ENCODE assay signal across 14 mouse cellular contexts in genomic region chr9:98261461-98262011, GRCm38 (mm10). TPM values are rescaled to one million over a fixed set of nuclear protein-coding genes. Genes with fewer than 3 reads are reported as not detected.
DNase-seq lines count a peak whose midpoint lies in the region; ATAC-seq lines count a peak whose summit lies in the region.
"Had no signal": no experiment of that assay in that cellular context is flagged by ENCODE, and none has a peak within 500 bp of the region (broad histone marks: within the 10 kb centered on the region; RNA-seq: fewer than 3 reads in every experiment).

No protein-coding gene starts in this region.

- peak; percentile 22 for DNase-seq in neural tube, embryonic 10.5 days (ENCODE audit: extremely low spot score, low spot score)
- peak; percentile 27 for DNase-seq in kidney, postnatal 10 days
- DNase-seq in left cerebral cortex, postnatal 4 days, result no peak
- DNase-seq in heart, postnatal 4 days, result no peak
- DNase-seq: gastrocnemius, postnatal 10 days had no signal

- H3K27ac ChIP-seq in neural tube, embryonic 15.5 days (replicated peaks), result no peak overlapping the region
- no peak overlapping the region for H3K27ac ChIP-seq in embryonic facial prominence, embryonic 12.5 days
- H3K27ac ChIP-seq in stomach, embryonic 15.5 days, result no peak overlapping the region
- H3K27ac ChIP-seq in forebrain, embryonic 16.5 days (ENCODE audit: low read length), result no peak overlapping the region
- H3K27ac ChIP-seq: midbrain, embryonic 12.5 days had no signal

- H3K4me1 ChIP-seq in neural tube, embryonic 15.5 days, result no peaks in the 10 kb centered on the region
- no peaks in the 10 kb centered on the region for H3K4me1 ChIP-seq in embryonic facial prominence, embryonic 12.5 days
- no peaks in the 10 kb centered on the region for H3K4me1 ChIP-seq in stomach, embryonic 15.5 days
- H3K4me1 ChIP-seq in forebrain, embryonic 16.5 days (replicated peaks; ENCODE audit: control insufficient read depth, insufficient read depth, low read length), result 0 out of 2 replicates have a peak, but pooled peaks cover 6% of the 10 kb centered on the region
- H3K4me1 ChIP-seq: midbrain, embryonic 12.5 days had no signal

- no peak overlapping the region for H3K4me3 ChIP-seq in neural tube, embryonic 15.5 days (replicated peaks)
- no peak overlapping the region for H3K4me3 ChIP-seq in embryonic facial prominence, embryonic 12.5 days
- H3K4me3 ChIP-seq in stomach, embryonic 15.5 days (replicated peaks), result no peak overlapping the region
- H3K4me3 ChIP-seq in forebrain, embryonic 16.5 days (replicated peaks; ENCODE audit: low read length), result no peak overlapping the region
- H3K4me3 ChIP-seq: erythroblast, embryonic 14.5 days; midbrain, embryonic 12.5 days had no signal

- no peak for ATAC-seq in neural tube, embryonic 15.5 days (ENCODE audit: low FRiP score)
- ATAC-seq in embryonic facial prominence, embryonic 12.5 days (ENCODE audit: insufficient number of reproducible peaks, insufficient read depth, low FRiP score, low TSS enrichment), result 0 out of 2 replicates have a peak, but pooled peaks have one; percentile 56
- 0 out of 2 replicates have a peak, but pooled peaks have one; percentile 22 for ATAC-seq in stomach, embryonic 15.5 days (ENCODE audit: insufficient read depth, low FRiP score, low read depth)
- ATAC-seq in forebrain, embryonic 16.5 days, result no peak
- ATAC-seq: lung, postnatal 0 days had no signal

- H3K4me2 ChIP-seq in neural tube, embryonic 15.5 days, result no peak overlapping the region
- H3K4me2 ChIP-seq in embryonic facial prominence, embryonic 12.5 days (replicated peaks), result no peak overlapping the region
- H3K4me2 ChIP-seq in stomach, embryonic 15.5 days, result no peak overlapping the region
- H3K4me2 ChIP-seq in forebrain, embryonic 16.5 days (ENCODE audit: low read length), result no peak overlapping the region
- H3K4me2 ChIP-seq: heart, embryonic 11.5 days; midbrain, embryonic 12.5 days had no signal

- no peak overlapping the region for H3K9ac ChIP-seq in neural tube, embryonic 15.5 days (replicated peaks)
- no peak overlapping the region for H3K9ac ChIP-seq in embryonic facial prominence, embryonic 12.5 days
- H3K9ac ChIP-seq in stomach, embryonic 15.5 days, result no peak overlapping the region
- H3K9ac ChIP-seq in forebrain, embryonic 16.5 days (replicated peaks; ENCODE audit: low read depth, low read length), result no peak overlapping the region
- H3K9ac ChIP-seq: midbrain, embryonic 12.5 days had no signal

- 55% methylated on average over 1 of the region's 1 CpGs for WGBS in neural tube, embryonic 15.5 days
- WGBS in embryonic facial prominence, embryonic 12.5 days, result 11% methylated on average over 1 of the region's 1 CpGs
- WGBS in stomach, embryonic 15.5 days, result 28% methylated on average over 1 of the region's 1 CpGs
- WGBS in forebrain, embryonic 16.5 days, result 23% methylated on average over 1 of the region's 1 CpGs

- no peaks in the 10 kb centered on the region for H3K27me3 ChIP-seq in neural tube, embryonic 15.5 days (replicated peaks)
- H3K27me3 ChIP-seq in embryonic facial prominence, embryonic 12.5 days, result no peaks in the 10 kb centered on the region
- H3K27me3 ChIP-seq in stomach, embryonic 15.5 days (replicated peaks), result no peaks in the 10 kb centered on the region
- no peaks in the 10 kb centered on the region for H3K27me3 ChIP-seq in forebrain, embryonic 16.5 days (replicated peaks; ENCODE audit: control insufficient read depth, insufficient read depth, low read length)
- H3K27me3 ChIP-seq: CH12.LX had no signal

- H3K9me3 ChIP-seq in neural tube, embryonic 15.5 days (replicated peaks), result no peaks in the 10 kb centered on the region
- no peaks in the 10 kb centered on the region for H3K9me3 ChIP-seq in embryonic facial prominence, embryonic 12.5 days
- no peaks in the 10 kb centered on the region for H3K9me3 ChIP-seq in stomach, embryonic 15.5 days
- H3K9me3 ChIP-seq in forebrain, embryonic 16.5 days (ENCODE audit: control insufficient read depth, low read length), result no peaks in the 10 kb centered on the region
- H3K9me3 ChIP-seq: midbrain, embryonic 12.5 days had no signal

- no peaks in the 10 kb centered on the region for H3K36me3 ChIP-seq in neural tube, embryonic 15.5 days
- no peaks in the 10 kb centered on the region for H3K36me3 ChIP-seq in embryonic facial prominence, embryonic 12.5 days
- H3K36me3 ChIP-seq in stomach, embryonic 15.5 days, result no peaks in the 10 kb centered on the region
- H3K36me3 ChIP-seq in forebrain, embryonic 16.5 days (ENCODE audit: control insufficient read depth, insufficient read depth), result no peaks in the 10 kb centered on the region
- H3K36me3 ChIP-seq: midbrain, embryonic 12.5 days had no signal

- intact Hi-C loops in left cerebral cortex, postnatal 4 days (cut with DNase I), result no loop called here

RNA-seq across cellular contexts. Expression of gene Nmnat3, which starts 25.7 kb away (rescaled TPM):
- polyA plus RNA-seq in neural tube, embryonic 15.5 days (2015; fragmentation: Nextera tagmentation; extraction: Ambion mirVana), result 2.2 and 4.6 TPM in 2 replicates
- 3.5 and 4.3 TPM in 2 replicates for polyA plus RNA-seq in embryonic facial prominence, embryonic 12.5 days (2016; fragmentation: Nextera tagmentation; extraction: Ambion mirVana)
- 11.9 and 12.2 TPM in 2 replicates for polyA plus RNA-seq in stomach, embryonic 15.5 days (2015; fragmentation: Nextera tagmentation; extraction: Ambion mirVana)
- 1 to 10 TPM in 1 of 2 experiments, under 1 TPM in 1; 0.52 to 1.0 TPM for total RNA-seq in left cerebral cortex, postnatal 4 days (2021)
- 1 to 10 TPM; 9.1 to 9.8 TPM for total RNA-seq in heart, postnatal 4 days (2021)
- polyA plus RNA-seq in forebrain, embryonic 16.5 days (2015; fragmentation: Nextera tagmentation; extraction: Ambion mirVana), result 1.8 and 2.1 TPM in 2 replicates

Comparison
In these comparisons a context has a peak if more than half of its experiments do, and no peak if none do; other contexts are left out.
1. DNase-seq: peak in neural tube, embryonic 10.5 days (single experiment) and kidney, postnatal 10 days (single experiment); none in left cerebral cortex, postnatal 4 days (single experiment) and heart, postnatal 4 days (single experiment).
2. ATAC-seq: peak in embryonic facial prominence, embryonic 12.5 days (single experiment) and stomach, embryonic 15.5 days (single experiment); none in neural tube, embryonic 15.5 days (single experiment) and forebrain, embryonic 16.5 days (single experiment).